Mouse (Mus musculus) heart, postnatal 0 days (tissue): ENCODE data around the gene Tgfbi. TPM values are rescaled to one million over a fixed set of nuclear protein-coding genes. Genes with fewer than 3 reads are reported as not detected.

ENCODE experiments used
- ATAC-seq: fragments of 200-750 bp; cut with Nextera tagmentation; 2 replicates; pipeline ENCODE4 v1.8.0; 2017; ENCODE audit warnings: low read depth, moderate number of reproducible peaks, moderate library complexity; ENCODE audit not compliant: insufficient read depth
- DNase-seq: peaks from one replicate; pipeline ENCODE4 v3.0.0-alpha.2; 2016; ENCODE audit warnings: low spot score
- H3K27ac ChIP-seq: fragments of 300-500 bp; sonication (generic); 2 replicates; pipeline ENCODE4 v1.5.1; 2014; ENCODE audit warnings: low read depth, mild to moderate bottlenecking
- H3K27me3 ChIP-seq: fragments of 300-500 bp; sonication (generic); 2 replicates; pipeline ENCODE4 v1.6.1; 2014; ENCODE audit warnings: low read length, mixed read lengths; ENCODE audit not compliant: control insufficient read depth, insufficient read depth
- H3K36me3 ChIP-seq: fragments of 300-500 bp; sonication (generic); replicated peaks from 2 replicates; pipeline ENCODE4 v1.6.1; 2014; ENCODE audit warnings: low read length, mixed read lengths; ENCODE audit not compliant: control insufficient read depth, insufficient read depth
- H3K4me1 ChIP-seq: fragments of 300-500 bp; sonication (generic); 2 replicates; pipeline ENCODE4 v1.6.1; 2014; ENCODE audit warnings: antibody characterized with exemption; ENCODE audit not compliant: control insufficient read depth, insufficient read depth
- H3K4me2 ChIP-seq: fragments of 300-500 bp; sonication (generic); 2 replicates; pipeline ENCODE4 v1.6.1; 2014; ENCODE audit warnings: low read depth, mild to moderate bottlenecking, low read length, moderate library complexity
- H3K4me3 ChIP-seq: fragments of 300-500 bp; sonication (generic); 2 replicates; pipeline ENCODE4 v1.5.1; 2014; ENCODE audit warnings: low read depth, low read length
- H3K9ac ChIP-seq: fragments of 300-500 bp; sonication (generic); replicated peaks from 2 replicates; pipeline ENCODE4 v1.6.1; 2014; ENCODE audit warnings: low read depth, low read length, mixed read lengths
- H3K9me3 ChIP-seq: fragments of 300-500 bp; sonication (generic); replicated peaks from 2 replicates; pipeline ENCODE4 v1.6.1; 2016; ENCODE audit warnings: low read length; ENCODE audit not compliant: control insufficient read depth
- CTCF ChIP-seq: IDR thresholded peaks from 2 replicates; pipeline ENCODE4 v1.5.1; 2016; ENCODE audit warnings: antibody characterized with exemption, control low read depth, low read depth
- EP300 ChIP-seq: IDR thresholded peaks from 2 replicates; pipeline ENCODE4 v1.6.1; 2016; ENCODE audit warnings: antibody characterized with exemption, low read depth
- WGBS: fragments of 180-500 bp; shearing (Covaris S2); extraction: QIAGEN DNeasy Blood & Tissue Kit; methylation state at CpG from one replicate; pipeline ENCODE4 v1.1.7; 2014; 5-methylcytosine and 5-hydroxymethylcytosine counted together
- polyA plus RNA-seq: library from polyadenylated mRNA; unstranded; fragments of >200 nt; fragmentation: Nextera tagmentation; extraction: Ambion mirVana; gene quantifications from 2 replicates; pipeline ENCODE4 v1.2.1, GENCODE M21; 2015
- total RNA-seq: library from RNA; depleted of rRNA; stranded (reverse); fragments of >200 nt; gene quantifications from 2 replicates; pipeline ENCODE4 v1.2.3, GENCODE M21; 2014; ENCODE audit warnings: low replicate concordance; rRNA removed

Gene Tgfbi
- total and polyA plus RNA-seq, 2 experiments from 2014 or later = 24.3 to 31.3 TPM

- DNase-seq (peak; percentile 76), ATAC-seq (peak; percentile 76)
- H3K9ac ChIP-seq = no peak overlapping the region
- H3K27ac ChIP-seq = peak overlapping the region; percentile 59
- WGBS = 20% methylated on average over 10 of the region's 10 CpGs
- no peak overlapping the region for H3K4me2 ChIP-seq
- H3K36me3 ChIP-seq = no peaks in the 10 kb centered on the region
- no peaks in the 10 kb centered on the region for H3K9me3 ChIP-seq
- H3K4me1 ChIP-seq = peaks cover 24% of the 10 kb centered on the region
- no peak overlapping the region for H3K4me3 ChIP-seq
- H3K27me3 ChIP-seq = no peaks in the 10 kb centered on the region
- TF ChIP-seq CTCF = no peak
- TF ChIP-seq EP300 = peak; percentile 27; the same call in 1 of the 2 replicates
Observed at GRCm38 (mm10) chr13:56678188-56678787, 69.0 kb downstream of the Tgfbi start.

- Histone ChIP-seq H3K4me1 (peaks cover 24% of the 10 kb centered on the region), H3K4me2 (no peak overlapping the region), H3K4me3 (no peak overlapping the region), H3K9me3 (no peaks in the 10 kb centered on the region), H3K27me3 (no peaks in the 10 kb centered on the region), H3K27ac (peak overlapping the region; percentile 59), H3K9ac (no peak overlapping the region), H3K36me3 (no peaks in the 10 kb centered on the region)
- DNase-seq = peak; percentile 38
- TF ChIP-seq CTCF = no peak
- no peak for TF ChIP-seq EP300
- ATAC-seq = peak; percentile 70
- WGBS = 36% methylated on average over 10 of the region's 10 CpGs
Observed at GRCm38 (mm10) chr13:56678826-56679504, 69.6 kb downstream of the Tgfbi start.

DNA sequence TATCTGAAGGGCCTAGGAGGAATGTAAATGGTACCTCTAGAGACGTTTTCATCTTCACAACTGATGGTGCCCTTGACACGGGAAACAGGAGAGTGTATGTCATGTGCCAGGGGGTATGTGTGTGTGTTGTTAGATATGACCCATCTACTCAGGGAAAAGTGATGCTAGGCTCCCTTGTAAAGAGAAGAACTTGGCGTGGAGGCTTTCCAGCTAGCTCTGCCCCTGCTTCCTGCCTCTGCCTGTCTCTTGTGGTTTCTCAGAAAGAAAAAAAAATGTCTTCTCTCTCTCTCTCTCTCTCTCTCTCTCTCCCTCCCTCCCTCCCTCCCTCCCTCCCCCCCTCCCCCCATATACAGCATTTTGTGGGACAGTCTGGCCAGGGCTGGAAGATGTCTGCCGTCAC is 72.6 kb downstream of the Tgfbi start:
- DNase-seq = no peak
- no peaks in the 10 kb centered on the region for H3K27me3 ChIP-seq
- H3K4me1 ChIP-seq = peaks cover 24% of the 10 kb centered on the region
- H3K9me3 ChIP-seq = no peaks in the 10 kb centered on the region
- no peak overlapping the region for H3K27ac ChIP-seq
- 0 out of 2 replicates have a peak overlapping the region, but pooled peaks have one; percentile 10 for H3K4me2 ChIP-seq
- H3K4me3 ChIP-seq = no peak overlapping the region
- TF ChIP-seq CTCF = no peak
- TF ChIP-seq EP300 = no peak
- no peak for ATAC-seq
- no peak overlapping the region for H3K9ac ChIP-seq
- 58% methylated on average over 4 of the region's 4 CpGs for WGBS
- H3K36me3 ChIP-seq = no peaks in the 10 kb centered on the region

- 73% methylated on average over 17 of the region's 17 CpGs for WGBS
- 0 out of 2 replicates have a peak overlapping the region, but pooled peaks have one; percentile 23 for H3K27ac ChIP-seq
Observed at GRCm38 (mm10) chr13:56682326-56682725, 73.0 kb downstream of the Tgfbi start.

DNA sequence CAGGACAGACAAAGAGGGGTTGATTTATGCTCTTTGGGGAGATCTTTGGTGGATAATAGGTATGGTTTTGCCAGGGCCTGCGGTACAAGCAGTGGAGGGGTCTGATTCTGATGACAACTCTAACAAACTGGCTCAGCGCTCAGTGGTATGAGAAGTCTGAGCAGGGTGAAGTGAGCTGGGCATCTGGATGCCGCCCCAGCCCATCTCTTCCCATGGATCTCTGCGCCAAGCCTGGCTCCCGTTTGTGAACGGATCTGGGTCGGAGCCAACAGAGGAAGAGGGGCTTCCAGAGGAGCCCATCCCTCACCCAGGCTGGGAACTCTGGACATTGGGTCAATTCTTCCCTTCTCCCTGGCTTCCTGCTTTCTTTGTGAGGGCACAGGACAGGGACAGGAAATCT is 74.0 kb downstream of the Tgfbi start:
- H3K9me3 ChIP-seq = no peaks in the 10 kb centered on the region
- DNase-seq = no peak
- H3K4me3 ChIP-seq = no peak overlapping the region
- no peak overlapping the region for H3K4me2 ChIP-seq
- H3K27me3 ChIP-seq = no peaks in the 10 kb centered on the region
- H3K4me1 ChIP-seq = peaks cover 16% of the 10 kb centered on the region
- WGBS = 66% methylated on average over 7 of the region's 7 CpGs
- no peak overlapping the region for H3K9ac ChIP-seq
- no peaks in the 10 kb centered on the region for H3K36me3 ChIP-seq
- H3K27ac ChIP-seq = no peak overlapping the region
- no peak for ATAC-seq
- TF ChIP-seq EP300 (no peak), CTCF (no peak)

More at GRCm38 (mm10) chr13:56682326-56682725, 73.0 kb downstream of the Tgfbi start:
- Histone ChIP-seq H3K4me1 (peaks cover 24% of the 10 kb centered on the region), H3K4me2 (0 out of 2 replicates have a peak overlapping the region, but pooled peaks have one; percentile 10), H3K4me3 (no peak overlapping the region), H3K9ac (no peak overlapping the region), H3K36me3 (no peaks in the 10 kb centered on the region), H3K9me3 (no peaks in the 10 kb centered on the region), H3K27me3 (no peaks in the 10 kb centered on the region)
- no peak for ATAC-seq
- no peak for TF ChIP-seq EP300
- TF ChIP-seq CTCF = no peak
- DNase-seq = peak; percentile 57

Other genes starting within 250 kb of the Tgfbi start
- not detected in 2 replicates for gene Gm3045, start 182.9 kb upstream of the Tgfbi start, total RNA-seq
- not detected in 2 replicates for gene Gm3045, start 182.9 kb upstream of the Tgfbi start, polyA plus RNA-seq
- 0.57 TPM in 1 of 2 replicates, not detected in the other for gene Slc25a48, start 171.2 kb upstream of the Tgfbi start, total RNA-seq
- gene Slc25a48, start 171.2 kb upstream of the Tgfbi start, polyA plus RNA-seq = not detected in 2 replicates
- gene Il9, start 127.3 kb upstream of the Tgfbi start, total RNA-seq = not detected in 2 replicates
- gene Il9, start 127.3 kb upstream of the Tgfbi start, polyA plus RNA-seq = not detected in 2 replicates
- gene Fbxl21, start 87.1 kb upstream of the Tgfbi start, total RNA-seq = 0.08 and 1.1 TPM in 2 replicates
- gene Fbxl21, start 87.1 kb upstream of the Tgfbi start, polyA plus RNA-seq = 0.70 and 0.92 TPM in 2 replicates
- gene Lect2, start 61.0 kb upstream of the Tgfbi start, total RNA-seq = not detected in 2 replicates
- gene Lect2, start 61.0 kb upstream of the Tgfbi start, polyA plus RNA-seq = not detected in 2 replicates
- gene Smad5, start 93.5 kb downstream of the Tgfbi start, total RNA-seq = 29.2 and 36.9 TPM in 2 replicates
- 10.1 and 12.0 TPM in 2 replicates for gene Smad5, start 93.5 kb downstream of the Tgfbi start, polyA plus RNA-seq
- gene Gm45623, start 144.3 kb downstream of the Tgfbi start, total RNA-seq = not detected in 2 replicates
- gene Gm45623, start 144.3 kb downstream of the Tgfbi start, polyA plus RNA-seq = not detected in 2 replicates